Mouse (Mus musculus): ENCODE measurements around the gene Gm20388. TPM values are rescaled to one million over a fixed set of nuclear protein-coding genes. Genes with fewer than 3 reads are reported as not detected.

Gm20388 gene
- total RNA-seq, 2 experiments from 2014 or later: 2.4 to 2.6 TPM

- H3K4me3 ChIP-seq: no peak overlapping the region
- H3K27ac ChIP-seq: no peak overlapping the region; the same call in 1 of the 2 replicates
- intact Hi-C loops (cut with DNase I): loop anchor here (2.0 kb wide), 1 partner anchor 75 kb away; no protein-coding TSS in a partner anchor
- DNase-seq (ENCODE audit: extremely low spot score in 1 of 2, low spot score in 2 of 2): no peak
- no peak for TF ChIP-seq CTCF (IDR thresholded peaks at IDR 0.05)
Observed at GRCm38 (mm10) chr8:121609916-121610315, 1699.3 kb downstream of the Gm20388 start.

- no peak for DNase-seq (ENCODE audit: extremely low spot score in 1 of 2, low spot score in 2 of 2)
- intact Hi-C loops (cut with DNase I): no loop called here
- no peak for TF ChIP-seq CTCF (IDR thresholded peaks at IDR 0.05)
- Histone ChIP-seq H3K4me3 (no peak overlapping the region), H3K27ac (no peak overlapping the region)
Observed at GRCm38 (mm10) chr8:121613419-121613818, 1702.8 kb downstream of the Gm20388 start.

- Histone ChIP-seq H3K27ac (peak overlapping the region; percentile 22), H3K4me3 (no peak overlapping the region)
- DNase-seq (ENCODE audit: extremely low spot score in 1 of 2, low spot score in 2 of 2): no peak
- intact Hi-C loops (cut with DNase I): loop anchor here (5.0 kb wide), 1 partner anchor 147 kb away; no protein-coding TSS in a partner anchor
- TF ChIP-seq CTCF (IDR thresholded peaks at IDR 0.05): no peak
Observed at GRCm38 (mm10) chr8:121619401-121619995, 1708.9 kb downstream of the Gm20388 start.

- peak overlapping the region; percentile 40; the same call in 1 of the 2 replicates for H3K27ac ChIP-seq
- no peak overlapping the region for H3K4me3 ChIP-seq
- TF ChIP-seq CTCF (IDR thresholded peaks at IDR 0.05): no peak
- no peak for DNase-seq (ENCODE audit: extremely low spot score in 1 of 2, low spot score in 2 of 2)
- intact Hi-C loops (cut with DNase I): no loop called here
Observed at GRCm38 (mm10) chr8:121620801-121621516, 1710.3 kb downstream of the Gm20388 start.

- peak; percentile 32 for TF ChIP-seq CTCF (IDR thresholded peaks at IDR 0.05)
- DNase-seq (ENCODE audit: extremely low spot score in 1 of 2, low spot score in 2 of 2): no peak
- intact Hi-C loops (cut with DNase I): no loop called here
- Histone ChIP-seq H3K4me3 (no peak overlapping the region), H3K27ac (no peak overlapping the region)
Observed at GRCm38 (mm10) chr8:121621879-121622278, 1711.2 kb downstream of the Gm20388 start.

DNA sequence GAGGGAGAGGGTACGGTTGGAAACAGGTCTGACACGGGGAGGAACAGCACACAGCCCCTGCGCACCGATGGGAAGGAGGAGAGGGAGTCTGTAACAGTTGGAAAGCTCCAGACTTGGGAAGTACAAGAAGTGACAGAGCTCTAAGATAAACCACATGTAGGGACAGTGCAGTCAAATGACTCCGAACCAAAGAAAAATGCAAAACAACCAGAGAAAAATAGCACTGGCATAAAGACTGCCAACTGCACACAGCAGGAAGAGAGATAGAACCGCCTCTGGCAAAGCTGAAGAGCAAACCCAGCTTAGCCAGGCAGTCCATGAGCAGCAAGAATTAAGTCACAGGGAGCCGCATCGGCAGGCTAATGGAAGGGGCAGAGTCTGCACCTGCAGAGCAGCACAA is 1712.4 kb downstream of the Gm20388 start:
- DNase-seq (ENCODE audit: extremely low spot score in 1 of 2, low spot score in 2 of 2): no peak
- peak overlapping the region; percentile 62 for H3K27ac ChIP-seq
- no peak overlapping the region for H3K4me3 ChIP-seq
- intact Hi-C loops (cut with DNase I): no loop called here
- no peak for TF ChIP-seq CTCF (IDR thresholded peaks at IDR 0.05)

- Histone ChIP-seq H3K27ac (no peak overlapping the region), H3K4me3 (no peak overlapping the region)
- no peak for TF ChIP-seq CTCF (IDR thresholded peaks at IDR 0.05)
- intact Hi-C loops (cut with DNase I): no loop called here
- no peak for DNase-seq (ENCODE audit: extremely low spot score in 1 of 2, low spot score in 2 of 2)
Observed at GRCm38 (mm10) chr8:121628681-121629080, 1718.0 kb downstream of the Gm20388 start.

GRCm38 (mm10) chr8:121631645-121632071 is 1721.0 kb downstream of the Gm20388 start:
- Histone ChIP-seq H3K4me3 (no peak overlapping the region), H3K27ac (peak overlapping the region; percentile 2; the same call in 1 of the 2 replicates)
- intact Hi-C loops (cut with DNase I): no loop called here
- DNase-seq (ENCODE audit: extremely low spot score in 1 of 2, low spot score in 2 of 2): no peak
- TF ChIP-seq CTCF (IDR thresholded peaks at IDR 0.05): no peak; the same call in none of the 2 replicates

GRCm38 (mm10) chr8:121632401-121632800 is 1721.8 kb downstream of the Gm20388 start:
- TF ChIP-seq CTCF (IDR thresholded peaks at IDR 0.05): no peak
- H3K27ac ChIP-seq: peak overlapping the region; percentile 17; the same call in 1 of the 2 replicates

GRCm38 (mm10) chr8:121635534-121635933 is 1724.9 kb downstream of the Gm20388 start:
- intact Hi-C loops (cut with DNase I): no loop called here
- H3K27ac ChIP-seq: no peak overlapping the region
- DNase-seq (ENCODE audit: extremely low spot score in 1 of 2, low spot score in 2 of 2): no peak
- no peak for TF ChIP-seq CTCF (IDR thresholded peaks at IDR 0.05)
- H3K4me3 ChIP-seq: no peak overlapping the region

More at GRCm38 (mm10) chr8:121632401-121632800, 1721.8 kb downstream of the Gm20388 start:
- intact Hi-C loops (cut with DNase I): no loop called here
- no peak for DNase-seq (ENCODE audit: extremely low spot score in 1 of 2, low spot score in 2 of 2)
- H3K4me3 ChIP-seq: no peak overlapping the region

- TF ChIP-seq CTCF (IDR thresholded peaks at IDR 0.05): no peak
- no peak overlapping the region for H3K27ac ChIP-seq
- intact Hi-C loops (cut with DNase I): no loop called here
- DNase-seq (ENCODE audit: extremely low spot score in 1 of 2, low spot score in 2 of 2): no peak
- no peak overlapping the region for H3K4me3 ChIP-seq
Observed at GRCm38 (mm10) chr8:121636180-121636579, 1725.5 kb downstream of the Gm20388 start.

DNA sequence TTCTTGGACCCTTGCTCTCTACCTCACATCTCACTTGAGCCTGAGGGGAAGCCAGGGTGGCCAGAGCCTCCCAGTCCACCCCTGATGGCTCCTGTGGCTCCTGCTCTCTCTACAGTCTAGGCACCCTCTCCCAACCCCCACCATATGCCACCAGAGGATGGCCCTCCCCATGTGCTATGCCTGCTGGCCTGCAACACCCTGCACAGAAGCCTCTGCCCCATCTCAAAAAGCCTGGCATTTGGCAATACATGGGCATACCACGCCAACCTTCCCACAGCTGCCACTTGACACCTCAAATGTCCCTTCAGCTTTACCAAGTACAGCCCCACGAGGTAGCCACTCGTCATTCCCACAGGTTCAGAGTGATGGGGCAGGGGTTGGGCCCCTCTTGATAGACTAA is 1732.2 kb downstream of the Gm20388 start:
- TF ChIP-seq CTCF (IDR thresholded peaks at IDR 0.05): no peak
- Histone ChIP-seq H3K4me3 (no peak overlapping the region), H3K27ac (no peak overlapping the region)
- no peak for DNase-seq (ENCODE audit: extremely low spot score in 1 of 2, low spot score in 2 of 2)
- intact Hi-C loops (cut with DNase I): no loop called here
